Comparison of ENCODE assay signal across 16 mouse cellular contexts in the genomic region with DNA sequence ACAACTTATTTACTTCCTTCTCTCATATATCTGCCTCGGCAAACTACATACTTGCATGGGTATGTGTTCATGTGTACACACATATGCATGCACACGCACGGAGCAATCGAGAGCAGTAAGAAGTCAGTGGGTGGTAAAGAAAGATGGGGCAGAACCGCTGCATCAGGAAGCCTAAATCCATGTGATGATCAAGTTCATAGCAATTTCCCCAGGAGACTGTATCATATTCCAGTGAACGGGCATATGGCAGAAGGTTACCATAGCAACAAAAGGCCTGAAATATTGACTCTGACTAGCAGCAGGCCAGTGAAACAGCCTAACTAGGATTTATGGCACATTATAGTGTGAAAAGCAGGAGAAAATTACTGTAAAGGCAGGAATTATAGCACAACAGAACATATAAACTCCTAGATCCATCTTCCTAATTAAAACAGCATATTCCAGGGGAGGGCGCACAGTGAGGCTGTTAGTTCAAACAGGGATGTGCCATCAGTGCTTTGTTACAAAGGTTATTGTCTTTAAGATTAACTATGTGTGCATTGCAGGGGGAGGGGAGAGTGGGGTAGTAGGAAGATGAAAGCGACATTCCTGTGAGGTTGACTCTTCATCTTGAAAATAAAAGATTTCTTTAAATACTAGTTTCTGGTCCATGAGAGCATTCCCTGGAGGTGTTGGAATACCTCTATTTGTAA.
DNase-seq lines count a peak whose midpoint lies in the region; ATAC-seq lines count a peak whose summit lies in the region.
"Had no signal": no experiment of that assay in that cellular context is flagged by ENCODE, and none has a peak within 500 bp of the region (broad histone marks: within the 10 kb centered on the region; RNA-seq: fewer than 3 reads in every experiment).

No protein-coding gene starts in this region.

- no peak overlapping the region for H3K27ac ChIP-seq in midbrain, embryonic 11.5 days (ENCODE audit: low read depth, low read length)
- no peak overlapping the region for H3K27ac ChIP-seq in midbrain, embryonic 10.5 days (replicated peaks)
- H3K27ac ChIP-seq in hindbrain, embryonic 14.5 days = peak overlapping the region; percentile 73
- peak overlapping the region; percentile 73 for H3K27ac ChIP-seq in midbrain, embryonic 16.5 days (ENCODE audit: low read length)
- H3K27ac ChIP-seq: gastrocnemius, adult 2 months; kidney, postnatal 0 days had no signal

- H3K9ac ChIP-seq in midbrain, embryonic 11.5 days (ENCODE audit: low read length) = no peak overlapping the region
- no peak overlapping the region for H3K9ac ChIP-seq in hindbrain, embryonic 14.5 days
- no peak overlapping the region for H3K9ac ChIP-seq in midbrain, embryonic 16.5 days (ENCODE audit: low read depth, low read length)

- no peaks in the 10 kb centered on the region for H3K4me1 ChIP-seq in midbrain, embryonic 11.5 days (ENCODE audit: control insufficient read depth, insufficient read depth, low read length)
- 0 out of 2 replicates have a peak, but pooled peaks cover 4% of the 10 kb centered on the region for H3K4me1 ChIP-seq in midbrain, embryonic 10.5 days
- H3K4me1 ChIP-seq in hindbrain, embryonic 14.5 days (replicated peaks; ENCODE audit: control insufficient read depth, insufficient read depth, low read length) = peaks cover 15% of the 10 kb centered on the region; the same call in 1 of the 2 replicates
- H3K4me1 ChIP-seq in midbrain, embryonic 16.5 days (ENCODE audit: control insufficient read depth, insufficient read depth, low read length) = peaks cover 12% of the 10 kb centered on the region

- 78% methylated on average over 8 of the region's 8 CpGs for WGBS in midbrain, embryonic 11.5 days
- WGBS in midbrain, embryonic 10.5 days = 85% methylated on average over 8 of the region's 8 CpGs
- 47% methylated on average over 8 of the region's 8 CpGs for WGBS in hindbrain, embryonic 14.5 days
- WGBS in midbrain, embryonic 16.5 days = 47% methylated on average over 8 of the region's 8 CpGs

- no peaks in the 10 kb centered on the region for H3K27me3 ChIP-seq in midbrain, embryonic 11.5 days (ENCODE audit: control insufficient read depth, insufficient read depth, low read length)
- H3K27me3 ChIP-seq in midbrain, embryonic 10.5 days (ENCODE audit: low read depth, poor library complexity, severe bottlenecking) = no peaks in the 10 kb centered on the region
- H3K27me3 ChIP-seq in hindbrain, embryonic 14.5 days (ENCODE audit: control insufficient read depth, insufficient read depth, low read length) = no peaks in the 10 kb centered on the region
- H3K27me3 ChIP-seq in midbrain, embryonic 16.5 days (ENCODE audit: control insufficient read depth, insufficient read depth, low read depth, low read length) = no peaks in the 10 kb centered on the region

- H3K4me2 ChIP-seq in midbrain, embryonic 11.5 days = no peak overlapping the region
- H3K4me2 ChIP-seq in hindbrain, embryonic 14.5 days (replicated peaks) = no peak overlapping the region
- no peak overlapping the region for H3K4me2 ChIP-seq in midbrain, embryonic 16.5 days (ENCODE audit: low read length)
- H3K4me2 ChIP-seq: heart, embryonic 11.5 days had no signal

- no peak overlapping the region for H3K4me3 ChIP-seq in midbrain, embryonic 11.5 days (ENCODE audit: low read depth, low read length)
- no peak overlapping the region for H3K4me3 ChIP-seq in midbrain, embryonic 10.5 days
- H3K4me3 ChIP-seq in hindbrain, embryonic 14.5 days (replicated peaks; ENCODE audit: low read length) = no peak overlapping the region
- H3K4me3 ChIP-seq in midbrain, embryonic 16.5 days (ENCODE audit: low read depth, low read length) = no peak overlapping the region
- H3K4me3 ChIP-seq: gastrocnemius, adult 2 months had no signal

- H3K36me3 ChIP-seq in midbrain, embryonic 11.5 days (ENCODE audit: control insufficient read depth, insufficient read depth, low read length) = no peaks in the 10 kb centered on the region
- H3K36me3 ChIP-seq in midbrain, embryonic 10.5 days = no peaks in the 10 kb centered on the region
- H3K36me3 ChIP-seq in hindbrain, embryonic 14.5 days (replicated peaks; ENCODE audit: control insufficient read depth, insufficient read depth) = no peaks in the 10 kb centered on the region
- H3K36me3 ChIP-seq in midbrain, embryonic 16.5 days (ENCODE audit: control insufficient read depth, insufficient read depth, low read length) = no peaks in the 10 kb centered on the region

- ATAC-seq in midbrain, embryonic 11.5 days (ENCODE audit: low FRiP score) = peak; percentile 59; the same call in 1 of the 2 replicates
- ATAC-seq in hindbrain, embryonic 14.5 days (ENCODE audit: low FRiP score) = peak; percentile 79
- ATAC-seq in midbrain, embryonic 16.5 days = peak; percentile 88
- no peak for ATAC-seq in granulocyte monocyte progenitor cell, adult 5-6 weeks (replicated peaks; ENCODE audit: poor library complexity, severe bottlenecking)

- DNase-seq in midbrain, embryonic 11.5 days (ENCODE audit: low spot score, missing footprints) = no peak
- no peak for DNase-seq in midbrain, embryonic 10.5 days (ENCODE audit: low spot score)
- DNase-seq in hindbrain, embryonic 14.5 days (ENCODE audit: low spot score) = peak; percentile 67
- DNase-seq in right cerebral cortex, postnatal 14 days = no peak
- no peak for DNase-seq in adrenal gland, adult 18-20 months (ENCODE audit: low spot score in 2 of 2)
- DNase-seq: cerebellum, adult 9-11 months; gastrocnemius, adult 2 months; layer of hippocampus, adult 9-11 months; left cerebral cortex, postnatal 4 days; lung, adult 18-20 months; right cerebral cortex, postnatal 4 days; thymus, postnatal 36 days had no signal

- no peaks in the 10 kb centered on the region for H3K9me3 ChIP-seq in midbrain, embryonic 11.5 days (ENCODE audit: control insufficient read depth, low read length)
- no peaks in the 10 kb centered on the region for H3K9me3 ChIP-seq in midbrain, embryonic 10.5 days (replicated peaks)
- no peaks in the 10 kb centered on the region for H3K9me3 ChIP-seq in hindbrain, embryonic 14.5 days (ENCODE audit: control insufficient read depth, low read length)
- H3K9me3 ChIP-seq in midbrain, embryonic 16.5 days (replicated peaks; ENCODE audit: control insufficient read depth, low read length, poor library complexity, severe bottlenecking) = no peaks in the 10 kb centered on the region

Comparison
In these comparisons a context has a peak if more than half of its experiments do, and no peak if none do; other contexts are left out.
1. H3K27ac ChIP-seq: peak in hindbrain, embryonic 14.5 days (single experiment) and midbrain, embryonic 16.5 days (single experiment); none in midbrain, embryonic 11.5 days (single experiment) and midbrain, embryonic 10.5 days (single experiment).